Mouse (Mus musculus): ENCODE measurements around the gene Hhat. TPM values are rescaled to one million over a fixed set of nuclear protein-coding genes. Genes with fewer than 3 reads are reported as not detected.

Gene Hhat
- total and polyA plus RNA-seq, 3 experiments = 0.22 TPM; not detected in 2

- no peaks in the 10 kb centered on the region for H3K4me1 ChIP-seq (ENCODE audit: insufficient read depth, low read depth, low read length)
- DNase-seq (ENCODE audit: low spot score) (no peak), ATAC-seq (ENCODE audit: extremely low read depth, insufficient number of reproducible peaks, low FRiP score, poor library complexity, severe bottlenecking) (no peak)
- H3K27me3 ChIP-seq (ENCODE audit: insufficient read depth, low read length) = no peaks in the 10 kb centered on the region
- peaks cover 60% of the 10 kb centered on the region for H3K9me3 ChIP-seq (replicated peaks)
- no peak overlapping the region for H3K4me3 ChIP-seq (ENCODE audit: low read depth, low read length)
- TF ChIP-seq GATA1 (IDR thresholded peaks at IDR 0.05; ENCODE audit: borderline replicate concordance, low read length) (no peak), CTCF (IDR thresholded peaks at IDR 0.05; ENCODE audit: low read depth, low read length) (no peak), GATA2 (IDR thresholded peaks at IDR 0.05; ENCODE audit: borderline replicate concordance, low read depth, low read length) (no peak), POLR2AphosphoS5 (IDR thresholded peaks at IDR 0.05; ENCODE audit: insufficient replicate concordance, low read depth, low read length) (no peak), TAL1 (conservative IDR thresholded peaks at IDR 0.05; ENCODE audit: low read depth, low read length) (no peak)
- H3K36me3 ChIP-seq (replicated peaks) = no peaks in the 10 kb centered on the region
These were observed 226.9 kb downstream of the Hhat start for GRCm38 (mm10) chr1:192544091-192544490.

DNA sequence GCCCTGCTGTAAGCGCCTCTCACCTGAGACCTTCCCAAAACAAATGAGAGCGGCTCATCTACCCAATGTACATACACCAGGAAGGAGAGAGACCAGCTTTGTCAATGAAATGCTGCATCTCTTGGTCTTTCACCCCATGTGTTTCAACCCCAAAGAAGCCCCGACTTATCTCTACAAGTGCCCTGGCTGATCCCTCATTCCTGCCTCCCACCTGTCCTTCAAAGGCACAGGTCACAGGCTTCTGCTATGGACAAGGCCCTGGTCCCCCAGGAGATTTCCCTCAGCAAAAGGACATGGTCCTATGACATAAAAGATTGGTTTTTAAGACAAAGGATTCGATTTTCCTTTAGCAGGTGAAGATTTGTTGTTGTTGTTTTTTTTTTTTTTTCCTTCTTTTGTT lies 227.3 kb downstream of the Hhat start:
- H3K9me3 ChIP-seq (replicated peaks) = peaks cover 57% of the 10 kb centered on the region
- TF ChIP-seq CTCF (IDR thresholded peaks at IDR 0.05; ENCODE audit: low read depth, low read length) (no peak), TAL1 (conservative IDR thresholded peaks at IDR 0.05; ENCODE audit: low read depth, low read length) (no peak), GATA2 (IDR thresholded peaks at IDR 0.05; ENCODE audit: borderline replicate concordance, low read depth, low read length) (no peak), GATA1 (IDR thresholded peaks at IDR 0.05; ENCODE audit: borderline replicate concordance, low read length) (no peak)
- no peaks in the 10 kb centered on the region for H3K27me3 ChIP-seq (ENCODE audit: insufficient read depth, low read length)
- DNase-seq (ENCODE audit: low spot score) (no peak), ATAC-seq (ENCODE audit: extremely low read depth, insufficient number of reproducible peaks, low FRiP score, poor library complexity, severe bottlenecking) (no peak)
- H3K4me1 ChIP-seq (ENCODE audit: insufficient read depth, low read depth, low read length) = no peaks in the 10 kb centered on the region
- H3K36me3 ChIP-seq (replicated peaks) = no peaks in the 10 kb centered on the region
- no peak overlapping the region for H3K4me3 ChIP-seq (ENCODE audit: low read depth, low read length)

DNA sequence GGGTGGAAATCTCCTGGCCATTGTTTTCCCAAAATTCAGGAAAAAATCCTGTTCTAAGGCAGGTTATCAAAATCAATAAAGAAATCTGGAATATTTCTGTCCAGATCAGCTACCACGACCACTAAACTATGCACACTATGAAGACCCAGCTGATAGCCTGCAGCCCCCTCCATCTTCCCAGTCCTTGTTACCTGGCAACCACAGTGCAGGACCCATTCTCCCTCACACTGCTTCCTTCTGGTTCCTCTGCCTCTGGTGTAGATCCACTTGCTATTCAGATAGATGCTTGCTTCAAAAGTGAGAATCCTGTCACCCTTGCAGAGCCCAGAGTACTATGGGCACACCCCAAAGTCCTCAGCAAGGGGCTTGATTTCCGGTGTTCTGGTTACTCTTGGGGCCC lies 228.9 kb downstream of the Hhat start:
- no peak for ATAC-seq (ENCODE audit: extremely low read depth, insufficient number of reproducible peaks, low FRiP score, poor library complexity, severe bottlenecking)
- no peak for DNase-seq (ENCODE audit: low spot score)
- no peak overlapping the region for H3K4me3 ChIP-seq (ENCODE audit: low read depth, low read length)
- no peak for TF ChIP-seq CTCF (IDR thresholded peaks at IDR 0.05; ENCODE audit: low read depth, low read length)
- TF ChIP-seq GATA1 (IDR thresholded peaks at IDR 0.05; ENCODE audit: borderline replicate concordance, low read length) = no peak
- no peak for TF ChIP-seq TAL1 (conservative IDR thresholded peaks at IDR 0.05; ENCODE audit: low read depth, low read length)
- TF ChIP-seq POLR2AphosphoS5 (IDR thresholded peaks at IDR 0.05; ENCODE audit: insufficient replicate concordance, low read depth, low read length) = no peak
- no peak for TF ChIP-seq GATA2 (IDR thresholded peaks at IDR 0.05; ENCODE audit: borderline replicate concordance, low read depth, low read length)
- no peaks in the 10 kb centered on the region for H3K4me1 ChIP-seq (ENCODE audit: insufficient read depth, low read depth, low read length)
- H3K27me3 ChIP-seq (ENCODE audit: insufficient read depth, low read length) = no peaks in the 10 kb centered on the region
- H3K36me3 ChIP-seq (replicated peaks) = no peaks in the 10 kb centered on the region
- peaks cover 53% of the 10 kb centered on the region for H3K9me3 ChIP-seq (replicated peaks)

GRCm38 (mm10) chr1:192537169-192537568 lies 233.9 kb downstream of the Hhat start:
- peaks cover 24% of the 10 kb centered on the region for H3K9me3 ChIP-seq (replicated peaks)
- no peaks in the 10 kb centered on the region for H3K4me1 ChIP-seq (ENCODE audit: insufficient read depth, low read depth, low read length)
- ATAC-seq (ENCODE audit: extremely low read depth, insufficient number of reproducible peaks, low FRiP score, poor library complexity, severe bottlenecking) (no peak), DNase-seq (ENCODE audit: low spot score) (no peak)
- no peaks in the 10 kb centered on the region for H3K36me3 ChIP-seq (replicated peaks)
- no peak for TF ChIP-seq GATA1 (IDR thresholded peaks at IDR 0.05; ENCODE audit: borderline replicate concordance, low read length)
- no peak for TF ChIP-seq GATA2 (IDR thresholded peaks at IDR 0.05; ENCODE audit: borderline replicate concordance, low read depth, low read length)
- no peak for TF ChIP-seq TAL1 (conservative IDR thresholded peaks at IDR 0.05; ENCODE audit: low read depth, low read length)
- TF ChIP-seq POLR2AphosphoS5 (IDR thresholded peaks at IDR 0.05; ENCODE audit: insufficient replicate concordance, low read depth, low read length) = no peak
- no peak for TF ChIP-seq CTCF (IDR thresholded peaks at IDR 0.05; ENCODE audit: low read depth, low read length)
- no peaks in the 10 kb centered on the region for H3K27me3 ChIP-seq (ENCODE audit: insufficient read depth, low read length)
- H3K4me3 ChIP-seq (ENCODE audit: low read depth, low read length) = no peak overlapping the region

DNA sequence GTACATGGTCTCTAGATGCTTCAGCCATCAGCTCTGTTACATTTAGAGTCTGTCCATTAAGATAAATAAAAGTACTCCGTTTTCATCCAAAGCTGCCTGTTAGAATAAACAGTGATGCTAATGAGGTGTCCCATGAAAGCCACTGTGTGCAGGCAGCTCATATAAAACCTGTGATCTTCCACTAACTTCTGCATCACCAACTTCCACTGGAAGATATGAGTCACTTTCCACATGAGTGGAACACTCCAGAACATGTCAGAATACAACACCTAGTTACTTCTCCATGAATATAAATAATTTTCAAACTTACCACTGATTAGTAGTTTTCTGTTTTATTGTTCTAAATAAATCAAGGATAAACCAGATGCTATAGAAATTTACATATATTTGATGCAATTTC lies 234.6 kb downstream of the Hhat start:
- Histone ChIP-seq H3K4me1 (ENCODE audit: insufficient read depth, low read depth, low read length) (no peaks in the 10 kb centered on the region), H3K4me3 (ENCODE audit: low read depth, low read length) (no peak overlapping the region), H3K9me3 (replicated peaks) (peaks cover 22% of the 10 kb centered on the region), H3K27me3 (ENCODE audit: insufficient read depth, low read length) (no peaks in the 10 kb centered on the region), H3K36me3 (replicated peaks) (no peaks in the 10 kb centered on the region)
- no peak for TF ChIP-seq CTCF (IDR thresholded peaks at IDR 0.05; ENCODE audit: low read depth, low read length)
- TF ChIP-seq GATA2 (IDR thresholded peaks at IDR 0.05; ENCODE audit: borderline replicate concordance, low read depth, low read length) = no peak
- no peak for TF ChIP-seq GATA1 (IDR thresholded peaks at IDR 0.05; ENCODE audit: borderline replicate concordance, low read length)
- no peak for TF ChIP-seq TAL1 (conservative IDR thresholded peaks at IDR 0.05; ENCODE audit: low read depth, low read length)
- DNase-seq (ENCODE audit: low spot score) (no peak), ATAC-seq (ENCODE audit: extremely low read depth, insufficient number of reproducible peaks, low FRiP score, poor library complexity, severe bottlenecking) (no peak)

DNA sequence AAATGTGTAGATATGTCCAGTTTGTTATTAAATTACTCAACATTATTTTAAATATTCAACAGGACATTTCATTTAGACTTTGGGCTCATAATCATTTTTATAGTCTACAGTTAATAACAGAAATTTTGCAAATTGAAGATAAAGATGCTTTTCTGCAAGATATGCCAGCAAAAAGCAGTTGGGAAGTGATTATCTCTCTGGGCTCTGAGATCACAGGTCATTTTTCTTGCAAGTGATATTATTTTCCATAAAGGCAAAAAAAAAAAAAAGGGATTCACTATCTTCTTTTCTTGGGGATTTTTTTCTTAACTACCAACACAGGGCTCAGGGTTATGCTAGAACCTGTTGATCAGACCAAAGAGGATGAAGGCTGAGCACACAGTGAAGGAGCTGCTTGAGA lies 238.0 kb downstream of the Hhat start:
- no peaks in the 10 kb centered on the region for H3K27me3 ChIP-seq (ENCODE audit: insufficient read depth, low read length)
- TF ChIP-seq CTCF (IDR thresholded peaks at IDR 0.05; ENCODE audit: low read depth, low read length) (no peak), GATA2 (IDR thresholded peaks at IDR 0.05; ENCODE audit: borderline replicate concordance, low read depth, low read length) (no peak), TAL1 (conservative IDR thresholded peaks at IDR 0.05; ENCODE audit: low read depth, low read length) (no peak), GATA1 (IDR thresholded peaks at IDR 0.05; ENCODE audit: borderline replicate concordance, low read length) (no peak)
- H3K4me3 ChIP-seq (ENCODE audit: low read depth, low read length) = no peak overlapping the region
- no peaks in the 10 kb centered on the region for H3K36me3 ChIP-seq (replicated peaks)
- DNase-seq (ENCODE audit: low spot score) (no peak), ATAC-seq (ENCODE audit: extremely low read depth, insufficient number of reproducible peaks, low FRiP score, poor library complexity, severe bottlenecking) (no peak)
- H3K9me3 ChIP-seq (replicated peaks) = peaks cover 31% of the 10 kb centered on the region
- no peaks in the 10 kb centered on the region for H3K4me1 ChIP-seq (ENCODE audit: insufficient read depth, low read depth, low read length)

GRCm38 (mm10) chr1:192532212-192532611 lies 238.8 kb downstream of the Hhat start:
- H3K4me1 ChIP-seq (ENCODE audit: insufficient read depth, low read depth, low read length) = no peaks in the 10 kb centered on the region
- TF ChIP-seq GATA1 (IDR thresholded peaks at IDR 0.05; ENCODE audit: borderline replicate concordance, low read length) (no peak), TAL1 (conservative IDR thresholded peaks at IDR 0.05; ENCODE audit: low read depth, low read length) (no peak), GATA2 (IDR thresholded peaks at IDR 0.05; ENCODE audit: borderline replicate concordance, low read depth, low read length) (no peak), POLR2AphosphoS5 (IDR thresholded peaks at IDR 0.05; ENCODE audit: insufficient replicate concordance, low read depth, low read length) (no peak)
- peaks cover 37% of the 10 kb centered on the region for H3K9me3 ChIP-seq (replicated peaks)
- no peak overlapping the region for H3K4me3 ChIP-seq (ENCODE audit: low read depth, low read length)
- no peaks in the 10 kb centered on the region for H3K27me3 ChIP-seq (ENCODE audit: insufficient read depth, low read length)
- ATAC-seq (ENCODE audit: extremely low read depth, insufficient number of reproducible peaks, low FRiP score, poor library complexity, severe bottlenecking) = no peak
- DNase-seq (ENCODE audit: low spot score) = no peak
- no peaks in the 10 kb centered on the region for H3K36me3 ChIP-seq (replicated peaks)

Measured in G1E (cell line).